Mouse (Mus musculus) megakaryocyte-erythroid progenitor cell, adult 5-6 weeks (primary cell): ENCODE measurements around the gene Mvb12b. TPM values are rescaled to one million over a fixed set of nuclear protein-coding genes. Genes with fewer than 3 reads are reported as not detected.

Source experiments
- ATAC-seq: replicated peaks from 2 replicates; pipeline ENCODE4 v1.8.0; 2016; ENCODE audit warnings: mild to moderate bottlenecking, inconsistent platforms; ENCODE audit not compliant: severe bottlenecking, poor library complexity, low FRiP score, low TSS enrichment
- total RNA-seq, 2 experiments: library from RNA; stranded (forward) in 1 of 2; stranded (reverse) in 1 of 2; fragments of 200-1000, 215-1000 nt in 1 of 2; fragments of >200 nt in 1 of 2; fragmentation: Nextera tagmentation in 1 of 2; gene quantifications; 2 replicates each; pipeline ENCODE4 v1.2.3; 2014 to 2017

Mvb12b gene
- total RNA-seq, 2 experiments from 2014 or later, result 11.3 to 57.1 TPM

- no peak for ATAC-seq
Measured at GRCm38 (mm10) chr2:33820037-33820436, 67.7 kb downstream of the Mvb12b start.

GRCm38 (mm10) chr2:33818385-33818784 lies 69.4 kb downstream of the Mvb12b start:
- ATAC-seq, result no peak

- ATAC-seq, result no peak
Measured at GRCm38 (mm10) chr2:33817663-33818346, 69.9 kb downstream of the Mvb12b start.

GRCm38 (mm10) chr2:33817080-33817479 lies 70.7 kb downstream of the Mvb12b start:
- no peak for ATAC-seq

GRCm38 (mm10) chr2:33814581-33814980 lies 73.2 kb downstream of the Mvb12b start:
- no peak for ATAC-seq

- ATAC-seq, result no peak
Measured at GRCm38 (mm10) chr2:33813501-33814240, 74.1 kb downstream of the Mvb12b start.

GRCm38 (mm10) chr2:33812980-33813379 lies 74.8 kb downstream of the Mvb12b start:
- ATAC-seq, result no peak

DNA sequence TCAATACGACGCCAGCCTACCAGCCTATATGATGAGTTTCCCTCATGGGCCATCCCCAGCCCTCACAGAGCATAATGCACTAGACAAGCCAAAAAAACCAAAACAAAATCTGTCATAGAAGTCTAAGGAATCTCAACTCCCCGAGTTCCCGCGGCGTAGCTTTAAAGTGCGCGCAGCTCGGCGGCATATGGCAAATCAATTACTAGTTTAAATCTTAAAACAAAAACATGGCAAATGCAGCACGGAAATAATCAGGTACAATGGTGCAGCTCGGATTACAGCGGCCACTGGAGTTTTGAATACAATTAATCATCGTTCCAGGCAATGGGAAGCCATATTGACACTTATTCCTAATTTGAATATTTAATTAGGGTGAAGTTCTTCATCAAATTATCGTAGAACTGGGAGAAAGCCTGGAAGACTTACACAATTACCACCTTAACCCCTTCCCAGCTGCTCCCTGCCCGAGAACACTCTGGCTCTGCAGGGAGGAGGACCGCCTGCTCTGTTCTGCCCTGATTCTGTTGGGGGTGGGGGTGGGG lies 76.3 kb downstream of the Mvb12b start:
- no peak for ATAC-seq

GRCm38 (mm10) chr2:33809081-33809480 lies 78.7 kb downstream of the Mvb12b start:
- no peak for ATAC-seq

- no peak for ATAC-seq
Measured at GRCm38 (mm10) chr2:33808032-33808431, 79.7 kb downstream of the Mvb12b start.

- ATAC-seq, result no peak
Measured at GRCm38 (mm10) chr2:33805640-33806039, 82.1 kb downstream of the Mvb12b start.

GRCm38 (mm10) chr2:33803717-33804214 lies 84.0 kb downstream of the Mvb12b start:
- ATAC-seq, result 0 out of 2 replicates have a peak, but pooled peaks have one; percentile 15

DNA sequence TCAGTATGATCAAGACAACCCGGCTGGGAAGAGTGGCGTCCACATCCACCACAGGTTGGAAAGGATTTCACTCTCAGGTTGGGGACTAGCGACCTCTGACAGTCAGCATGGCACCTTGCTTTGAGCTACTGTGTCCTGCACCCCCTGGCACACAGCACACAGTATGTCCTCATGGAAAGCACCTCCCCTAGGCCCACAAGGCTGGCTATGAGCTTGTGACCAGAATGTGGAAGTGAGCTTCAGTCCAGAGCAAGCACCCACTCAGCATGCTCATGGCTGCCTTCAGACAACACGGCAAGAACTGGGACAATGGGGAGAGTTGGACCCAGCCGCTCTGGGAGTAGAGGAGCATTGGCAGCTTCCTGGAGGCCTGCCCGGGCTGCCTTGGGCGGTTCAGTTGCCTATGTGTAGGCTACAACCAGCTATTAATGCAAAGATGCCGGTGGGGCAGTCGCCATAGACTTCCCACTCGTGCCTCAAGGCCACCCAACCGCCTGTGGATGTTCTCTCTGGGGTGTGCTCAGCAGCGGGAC lies 84.6 kb downstream of the Mvb12b start:
- no peak for ATAC-seq

DNA sequence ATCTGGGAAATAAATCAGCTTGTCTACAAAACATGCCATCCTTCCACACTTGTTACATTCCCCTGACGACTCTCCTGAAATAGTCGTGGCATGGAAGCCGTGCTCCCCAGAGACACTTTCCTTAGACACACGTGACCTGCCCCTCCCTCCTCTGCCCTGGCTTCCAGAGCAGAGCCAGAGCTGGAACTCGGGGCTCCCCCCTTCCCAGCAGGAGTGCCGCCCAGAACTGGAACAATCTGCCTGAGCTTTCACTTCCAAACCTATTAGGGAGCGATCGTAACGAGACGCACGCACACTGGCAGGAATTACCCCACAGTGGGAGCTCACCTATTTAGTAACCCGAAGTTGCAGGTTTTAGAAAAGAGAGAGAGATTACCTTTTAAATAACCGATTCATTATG lies 86.0 kb downstream of the Mvb12b start:
- no peak for ATAC-seq

GRCm38 (mm10) chr2:33801336-33801735 lies 86.4 kb downstream of the Mvb12b start:
- no peak for ATAC-seq

- ATAC-seq, result no peak
Measured at GRCm38 (mm10) chr2:33800221-33800620, 87.5 kb downstream of the Mvb12b start.

GRCm38 (mm10) chr2:33795716-33796472 lies 91.9 kb downstream of the Mvb12b start:
- ATAC-seq, result no peak

DNA sequence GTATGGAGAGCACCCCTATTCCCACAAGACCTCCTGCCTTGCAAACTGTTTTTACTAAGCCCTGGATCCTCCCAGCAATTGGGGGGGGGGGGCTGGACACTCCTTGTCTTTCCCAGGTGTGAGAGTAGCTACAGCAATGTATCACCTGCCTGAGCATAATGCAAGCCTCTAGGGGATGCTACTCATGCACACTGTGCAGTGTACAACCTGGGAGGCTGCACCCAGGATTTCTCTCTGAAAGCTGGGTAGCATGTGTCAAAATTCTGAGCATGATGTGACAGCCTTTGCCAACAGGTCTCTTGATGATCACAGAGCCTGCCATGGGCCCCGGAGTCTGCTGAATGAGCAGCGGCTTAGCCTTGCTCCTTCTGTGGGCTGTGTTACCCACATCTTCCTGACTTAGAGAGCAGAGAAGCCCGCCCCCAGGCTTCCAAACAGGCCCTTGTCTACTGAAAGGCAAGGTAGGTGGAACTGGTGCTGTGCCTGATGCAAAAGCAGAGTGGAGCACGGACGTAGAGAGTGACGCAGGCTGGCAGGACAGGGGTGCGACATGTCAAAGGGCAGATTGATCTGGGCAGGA lies 92.7 kb downstream of the Mvb12b start:
- no peak for ATAC-seq

DNA sequence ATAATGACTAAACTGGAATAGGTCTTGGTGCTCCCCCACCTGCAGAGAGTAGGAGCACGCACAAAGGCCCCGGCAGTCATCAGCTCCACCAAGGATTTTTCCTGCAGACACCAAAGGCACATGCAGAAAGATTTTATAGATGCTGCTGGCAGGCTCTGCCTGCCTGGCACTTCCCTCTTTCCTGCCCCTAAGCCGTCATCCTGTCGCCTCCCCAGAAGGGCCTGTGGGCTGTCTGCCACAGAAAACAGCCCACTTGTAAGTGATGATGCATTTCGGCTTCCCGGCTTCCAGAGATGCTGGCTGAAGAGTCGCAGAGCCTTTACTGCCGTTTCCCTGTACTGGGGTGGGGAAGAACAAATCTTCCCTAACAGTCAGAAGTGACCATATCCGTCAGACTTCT lies 93.3 kb downstream of the Mvb12b start:
- ATAC-seq, result no peak
